Mouse (Mus musculus) testis, adult 2 months (tissue): ENCODE measurements at regions not wholly inside any gene's neighbourhood (a gene's known extent, or its start where the extent isn't known, plus 50 kb on each side); places are given as distances from the start of the nearest gene placed in this dataset.
A peak's percentile ranks its signal among the peaks of the same experiment; 100 is the strongest.

Source experiments
- CTCF ChIP-seq: fragments of 200-500 bp; IDR thresholded peaks from 2 replicates; pipeline ENCODE4 v1.5.1; 2012; ENCODE audit warnings: low read depth, mild to moderate bottlenecking, inconsistent platforms, low read length, moderate library complexity; ENCODE audit not compliant: control insufficient read depth, insufficient read depth, insufficient replicate concordance
- POLR2A ChIP-seq: fragments of 200-500 bp; IDR thresholded peaks from 2 replicates; pipeline ENCODE4 v1.6.1; 2012; ENCODE audit warnings: low read depth, mild to moderate bottlenecking, inconsistent platforms, low read length, moderate library complexity; ENCODE audit not compliant: control insufficient read depth

GRCm38 (mm10) chr4:70601301-70601700 lies 66.5 kb upstream of the Megf9 start:
- TF ChIP-seq POLR2A (no peak), CTCF (peak; percentile 16; the same call in 1 of the 2 replicates)
